Mouse (Mus musculus) spleen, adult 10 weeks (tissue): ENCODE measurements around the gene Tm4sf1. TPM values are rescaled to one million over a fixed set of nuclear protein-coding genes. Genes with fewer than 3 reads are reported as not detected.

Source experiments
- polyA plus RNA-seq: library from polyadenylated mRNA; stranded (reverse); fragments of 350-450 nt; fragmentation: Illumina TruSeq; extraction: RNeasy Lipid Tissue Mini Kit (QIAGEN cat#74804); gene quantifications from one replicate; pipeline ENCODE4 v1.2.3, GENCODE M21; 2015; ENCODE audit warnings: low replicate concordance; ENCODE audit not compliant: insufficient read depth

Tm4sf1 gene
- polyA plus RNA-seq: 65.9 TPM

GRCm38 (mm10) chr3:57301921-57302539, at the start of gene Tm4sf1:
TSS of gene Tm4sf1 (minus strand) at chr3:57301988.

Other genes starting within 250 kb of the Tm4sf1 start
- not detected for gene Tm4sf4, start 123.3 kb upstream of the Tm4sf1 start, polyA plus RNA-seq